Mouse (Mus musculus): ENCODE data around the gene Adamts17.

- TF ChIP-seq CTCF (IDR thresholded peaks at IDR 0.05; ENCODE audit: borderline replicate concordance, extremely low read depth, insufficient read depth, insufficient read length) (no peak), POLR2A (IDR thresholded peaks at IDR 0.05; ENCODE audit: borderline replicate concordance, extremely low read depth, insufficient read depth, insufficient read length, poor library complexity, severe bottlenecking) (no peak)
These were observed 1.6 kb downstream of the Adamts17 start for GRCm38 (mm10) chr7:66841165-66841564.

All from brain, embryonic 14.5 days (tissue).